Mouse (Mus musculus): ENCODE results near the gene Gm42791. TPM values are rescaled to one million over a fixed set of nuclear protein-coding genes. Genes with fewer than 3 reads are reported as not detected.

Gm42791 gene
- not detected for polyA plus RNA-seq (2014; fragmentation: Illumina TruSeq; extraction: RNeasy Lipid Tissue Mini Kit (QIAGEN cat#74804); ENCODE audit: low read depth, low replicate concordance)

GRCm38 (mm10) chr5:148994706-148995414 is at the start of gene Gm42791:
Gene Gm42791 (minus strand): TSS chr5:148995147.

GRCm38 (mm10) chr5:148929116-148929449 is 65.9 kb downstream of the Gm42791 start, which contains the start of gene Katnal1:
Gene Katnal1 (minus strand): TSS chr5:148929320.

Other genes starting within 250 kb of the Gm42791 start
- gene Katnal1, start 65.8 kb downstream of the Gm42791 start, polyA plus RNA-seq (2014; fragmentation: Illumina TruSeq; extraction: RNeasy Lipid Tissue Mini Kit (QIAGEN cat#74804); ENCODE audit: low read depth, low replicate concordance), result 3.6 TPM
- 23.8 TPM for gene Uspl1, start 189.2 kb upstream of the Gm42791 start, polyA plus RNA-seq (2014; fragmentation: Illumina TruSeq; extraction: RNeasy Lipid Tissue Mini Kit (QIAGEN cat#74804); ENCODE audit: low read depth, low replicate concordance)
- 784 TPM for gene Hmgb1, start 189.3 kb upstream of the Gm42791 start, polyA plus RNA-seq (2014; fragmentation: Illumina TruSeq; extraction: RNeasy Lipid Tissue Mini Kit (QIAGEN cat#74804); ENCODE audit: low read depth, low replicate concordance)

Measured in sigmoid colon, adult 10 weeks (tissue).